Mouse (Mus musculus) 3T3-L1 (cell line): ENCODE data around the gene Clec16a.
A peak's percentile ranks its signal among the peaks of the same experiment; 100 is the strongest.

Experiments
- DNase-seq: peaks from one replicate; pipeline ENCODE4 v3.0.0-alpha.2; 2015; ENCODE audit warnings: low read depth, low spot score

Gene Clec16a

GRCm38 (mm10) chr16:10675612-10676011 lies 130.5 kb downstream of the Clec16a start:
- no peak for DNase-seq

GRCm38 (mm10) chr16:10676461-10677066 lies 131.4 kb downstream of the Clec16a start:
- DNase-seq = no peak

- no peak for DNase-seq
Observed at GRCm38 (mm10) chr16:10682521-10682920, 137.4 kb downstream of the Clec16a start.

GRCm38 (mm10) chr16:10683193-10684000 lies 138.3 kb downstream of the Clec16a start:
- DNase-seq = no peak

GRCm38 (mm10) chr16:10689748-10690318 lies 144.7 kb downstream of the Clec16a start:
- no peak for DNase-seq

GRCm38 (mm10) chr16:10690442-10690841 lies 145.3 kb downstream of the Clec16a start:
- DNase-seq = no peak

- no peak for DNase-seq
Observed at GRCm38 (mm10) chr16:10691705-10692104, 146.6 kb downstream of the Clec16a start.

GRCm38 (mm10) chr16:10692848-10693247 lies 147.7 kb downstream of the Clec16a start:
- no peak for DNase-seq

- no peak for DNase-seq
Observed at GRCm38 (mm10) chr16:10693424-10693823, 148.3 kb downstream of the Clec16a start.

- DNase-seq = no peak
Observed at GRCm38 (mm10) chr16:10694414-10694851, 149.3 kb downstream of the Clec16a start.

- no peak for DNase-seq
Observed at GRCm38 (mm10) chr16:10697861-10698659, 152.9 kb downstream of the Clec16a start.

- no peak for DNase-seq
Observed at GRCm38 (mm10) chr16:10699316-10699715, 154.2 kb downstream of the Clec16a start.

GRCm38 (mm10) chr16:10700160-10700559 lies 155.0 kb downstream of the Clec16a start:
- no peak for DNase-seq

- DNase-seq = no peak
Observed at GRCm38 (mm10) chr16:10702399-10702798, 157.3 kb downstream of the Clec16a start.

GRCm38 (mm10) chr16:10703932-10704331 lies 158.8 kb downstream of the Clec16a start:
- peak; percentile 89 for DNase-seq

- no peak for DNase-seq
Observed at GRCm38 (mm10) chr16:10705396-10705795, 160.3 kb downstream of the Clec16a start.

- DNase-seq = no peak
Observed at GRCm38 (mm10) chr16:10711524-10711923, 166.4 kb downstream of the Clec16a start.

- DNase-seq = peak; percentile 36
Observed at GRCm38 (mm10) chr16:10713041-10713440, 167.9 kb downstream of the Clec16a start.

GRCm38 (mm10) chr16:10713441-10714239 lies 168.5 kb downstream of the Clec16a start:
- DNase-seq = peak; percentile 51

- no peak for DNase-seq
Observed at GRCm38 (mm10) chr16:10715211-10715610, 170.1 kb downstream of the Clec16a start.

GRCm38 (mm10) chr16:10715632-10716031 lies 170.5 kb downstream of the Clec16a start:
- no peak for DNase-seq
